Mouse (Mus musculus): ENCODE data around the gene Man1b1.

GRCm38 (mm10) chr2:25376589-25376988 is 44.5 kb downstream of the Man1b1 start:
- TF ChIP-seq POLR2A (IDR thresholded peaks at IDR 0.05; ENCODE audit: borderline replicate concordance, low read depth, low read length) (no peak), CTCF (IDR thresholded peaks at IDR 0.05; ENCODE audit: low read depth, low read length) (peak; percentile 44; the same call in 1 of the 2 replicates)
